Mouse (Mus musculus) stomach, postnatal 0 days (tissue): ENCODE data around the gene Pcsk5. TPM values are rescaled to one million over a fixed set of nuclear protein-coding genes. Genes with fewer than 3 reads are reported as not detected.

Source experiments
- ATAC-seq: fragments of 200-750 bp; cut with Nextera tagmentation; 2 replicates; pipeline ENCODE4 v1.8.0; 2017; ENCODE audit not compliant: low FRiP score, low TSS enrichment
- DNase-seq: peaks from one replicate; pipeline ENCODE4 v3.0.0-alpha.2; 2016; ENCODE audit warnings: low spot score
- H3K27ac ChIP-seq: fragments of 300-500 bp; sonication (generic); replicated peaks from 2 replicates; pipeline ENCODE4 v1.5.1; 2014; ENCODE audit warnings: mild to moderate bottlenecking, control low read depth
- H3K27me3 ChIP-seq: fragments of 300-500 bp; sonication (generic); 2 replicates; pipeline ENCODE4 v1.6.1; 2014; ENCODE audit warnings: low read length; ENCODE audit not compliant: control insufficient read depth, insufficient read depth
- H3K36me3 ChIP-seq: fragments of 300-500 bp; sonication (generic); 2 replicates; pipeline ENCODE4 v1.6.1; 2014; ENCODE audit warnings: low read length, mixed read lengths; ENCODE audit not compliant: control insufficient read depth, insufficient read depth
- H3K4me1 ChIP-seq: fragments of 300-500 bp; sonication (generic); replicated peaks from 2 replicates; pipeline ENCODE4 v1.6.1; 2014; ENCODE audit warnings: antibody characterized with exemption; ENCODE audit not compliant: control insufficient read depth, insufficient read depth
- H3K4me2 ChIP-seq: fragments of 300-500 bp; sonication (generic); replicated peaks from 2 replicates; pipeline ENCODE4 v1.6.1; 2014; ENCODE audit warnings: low read depth, mild to moderate bottlenecking, control low read depth, moderate library complexity
- H3K4me3 ChIP-seq: fragments of 300-500 bp; sonication (generic); 2 replicates; pipeline ENCODE4 v1.5.1; 2014; ENCODE audit warnings: low read depth, low read length, control low read depth
- H3K9ac ChIP-seq: fragments of 300-500 bp; sonication (generic); 2 replicates; pipeline ENCODE4 v1.6.1; 2014; ENCODE audit warnings: mild to moderate bottlenecking, low read length, control low read depth, mixed read lengths
- H3K9me3 ChIP-seq: fragments of 300-500 bp; sonication (generic); 2 replicates; pipeline ENCODE4 v1.6.1; 2016; ENCODE audit warnings: low read length; ENCODE audit not compliant: control insufficient read depth
- CTCF ChIP-seq: IDR thresholded peaks from 2 replicates; pipeline ENCODE4 v1.5.1; 2016; ENCODE audit warnings: antibody characterized with exemption, low read depth, mild to moderate bottlenecking, moderate library complexity
- EP300 ChIP-seq: optimal IDR thresholded peaks from 2 replicates; pipeline ENCODE3; 2016; ENCODE audit warnings: antibody characterized with exemption
- WGBS: fragments of 180-500 bp; shearing (Covaris S2); extraction: QIAGEN DNeasy Blood & Tissue Kit; methylation state at CpG from one replicate; pipeline ENCODE4 v1.1.7; 2014; 5-methylcytosine and 5-hydroxymethylcytosine counted together
- polyA plus RNA-seq: library from polyadenylated mRNA; unstranded; fragments of >200 nt; fragmentation: Nextera tagmentation; extraction: Ambion mirVana; gene quantifications from 2 replicates; pipeline ENCODE4 v1.2.1, GENCODE M21; 2015

Pcsk5 gene
- polyA plus RNA-seq, 1 experiment from 2014 or later: 4.3 TPM

- no peaks in the 10 kb centered on the region for H3K36me3 ChIP-seq
- H3K4me1 ChIP-seq: no peaks in the 10 kb centered on the region
- H3K4me2 ChIP-seq: peak overlapping the region; percentile 92
- H3K9me3 ChIP-seq: no peaks in the 10 kb centered on the region
- no peaks in the 10 kb centered on the region for H3K27me3 ChIP-seq
- peak overlapping the region; percentile 53 for H3K4me3 ChIP-seq
- H3K9ac ChIP-seq: peak overlapping the region; percentile 63
- under 1% methylated on average over 28 of the region's 28 CpGs for WGBS
- ATAC-seq (peak; percentile 41; the same call in 1 of the 2 replicates), DNase-seq (peak; percentile 51)
- no peak overlapping the region for H3K27ac ChIP-seq
- TF ChIP-seq EP300: no peak
- peak; percentile 59 for TF ChIP-seq CTCF
Measured at GRCm38 (mm10) chr19:17835681-17836565, 1.5 kb downstream of the Pcsk5 start.

GRCm38 (mm10) chr19:17834894-17835293 lies 2.5 kb downstream of the Pcsk5 start:
- Histone ChIP-seq H3K9me3 (no peaks in the 10 kb centered on the region), H3K27ac (no peak overlapping the region), H3K27me3 (no peaks in the 10 kb centered on the region), H3K9ac (no peak overlapping the region), H3K4me3 (no peak overlapping the region), H3K4me2 (no peak overlapping the region), H3K4me1 (no peaks in the 10 kb centered on the region), H3K36me3 (no peaks in the 10 kb centered on the region)
- DNase-seq (no peak), ATAC-seq (no peak)
- TF ChIP-seq CTCF (no peak), EP300 (no peak)

GRCm38 (mm10) chr19:17831376-17831775 lies 6.1 kb downstream of the Pcsk5 start:
- Histone ChIP-seq H3K27ac (no peak overlapping the region), H3K4me3 (no peak overlapping the region), H3K9me3 (no peaks in the 10 kb centered on the region), H3K27me3 (no peaks in the 10 kb centered on the region), H3K4me1 (no peaks in the 10 kb centered on the region), H3K4me2 (no peak overlapping the region), H3K9ac (no peak overlapping the region), H3K36me3 (no peaks in the 10 kb centered on the region)
- 90% methylated on average over 2 of the region's 2 CpGs for WGBS
- no peak for DNase-seq
- TF ChIP-seq CTCF: no peak
- no peak for TF ChIP-seq EP300
- ATAC-seq: no peak

- Histone ChIP-seq H3K27me3 (no peaks in the 10 kb centered on the region), H3K4me2 (no peak overlapping the region), H3K4me1 (no peaks in the 10 kb centered on the region), H3K36me3 (no peaks in the 10 kb centered on the region), H3K9ac (no peak overlapping the region), H3K9me3 (no peaks in the 10 kb centered on the region), H3K27ac (no peak overlapping the region), H3K4me3 (no peak overlapping the region)
- 69% methylated on average over 8 of the region's 8 CpGs for WGBS
- TF ChIP-seq EP300 (no peak), CTCF (no peak)
- DNase-seq (no peak), ATAC-seq (no peak)
Measured at GRCm38 (mm10) chr19:17828414-17828813, 9.0 kb downstream of the Pcsk5 start.

- no peak for DNase-seq
Measured at GRCm38 (mm10) chr19:17826694-17827093, 10.7 kb downstream of the Pcsk5 start.

GRCm38 (mm10) chr19:17820046-17820445 lies 17.4 kb downstream of the Pcsk5 start:
- Histone ChIP-seq H3K9me3 (no peaks in the 10 kb centered on the region), H3K9ac (no peak overlapping the region), H3K4me2 (no peak overlapping the region), H3K36me3 (no peaks in the 10 kb centered on the region), H3K4me1 (no peaks in the 10 kb centered on the region), H3K27ac (no peak overlapping the region), H3K4me3 (no peak overlapping the region), H3K27me3 (no peaks in the 10 kb centered on the region)
- ATAC-seq (no peak), DNase-seq (no peak)
- TF ChIP-seq EP300 (no peak), CTCF (no peak)
- 91% methylated on average over 2 of the region's 2 CpGs for whole genome bisulfite sequencing

More at GRCm38 (mm10) chr19:17826694-17827093, 10.7 kb downstream of the Pcsk5 start:
- H3K27me3 ChIP-seq: no peaks in the 10 kb centered on the region
- H3K9me3 ChIP-seq: no peaks in the 10 kb centered on the region
- no peak overlapping the region for H3K4me2 ChIP-seq
- no peaks in the 10 kb centered on the region for H3K4me1 ChIP-seq
- TF ChIP-seq EP300 (no peak), CTCF (no peak)
- no peaks in the 10 kb centered on the region for H3K36me3 ChIP-seq
- H3K27ac ChIP-seq: no peak overlapping the region
- ATAC-seq: no peak
- H3K4me3 ChIP-seq: no peak overlapping the region
- 58% methylated on average over 3 of the region's 3 CpGs for WGBS
- H3K9ac ChIP-seq: no peak overlapping the region
